Mouse (Mus musculus) myocyte (in vitro differentiated cells): ENCODE data around the gene Hoxc6.

Experiments
- CEBPB ChIP-seq: IDR thresholded peaks from 2 replicates; pipeline ENCODE4 v1.6.1; 2011; ENCODE audit warnings: mild to moderate bottlenecking, moderate library complexity; ENCODE audit not compliant: poor library complexity, insufficient read depth, severe bottlenecking
- E2F4 ChIP-seq: IDR thresholded peaks from one replicate; pipeline ENCODE4 v1.6.1; 2011; ENCODE audit warnings: mild to moderate bottlenecking, control low read depth, moderate library complexity; ENCODE audit not compliant: insufficient read depth
- MAX ChIP-seq: IDR thresholded peaks from one replicate; pipeline ENCODE4 v1.6.1; 2011; ENCODE audit warnings: low read depth, mild to moderate bottlenecking, control low read depth
- MYOD1 ChIP-seq, 3 experiments: IDR thresholded peaks; one replicate each; pipeline ENCODE4 v1.6.1; 2011; ENCODE audit warnings: control low read depth in 2 of 3, low read depth in 2 of 3, mild to moderate bottlenecking in 2 of 3, moderate library complexity in 1 of 3; ENCODE audit not compliant: insufficient read length in 2 of 3, control insufficient read depth in 1 of 3
- MYOG ChIP-seq, 3 experiments: IDR thresholded peaks; one replicate each; pipeline ENCODE4 v1.6.1; 2011; ENCODE audit warnings: control low read depth in 2 of 3, low read depth in 2 of 3, mild to moderate bottlenecking in 2 of 3; ENCODE audit not compliant: insufficient read length in 2 of 3, control insufficient read depth in 1 of 3, insufficient read depth in 1 of 3
- POLR2A ChIP-seq: IDR thresholded peaks from one replicate; pipeline ENCODE4 v1.6.1; 2011; ENCODE audit warnings: low read depth, mild to moderate bottlenecking, control low read depth, moderate library complexity; ENCODE audit not compliant: insufficient read length
- USF1 ChIP-seq: IDR thresholded peaks from one replicate; pipeline ENCODE4 v1.6.1; 2011; ENCODE audit warnings: low read depth, mild to moderate bottlenecking, control low read depth, moderate library complexity

DNA sequence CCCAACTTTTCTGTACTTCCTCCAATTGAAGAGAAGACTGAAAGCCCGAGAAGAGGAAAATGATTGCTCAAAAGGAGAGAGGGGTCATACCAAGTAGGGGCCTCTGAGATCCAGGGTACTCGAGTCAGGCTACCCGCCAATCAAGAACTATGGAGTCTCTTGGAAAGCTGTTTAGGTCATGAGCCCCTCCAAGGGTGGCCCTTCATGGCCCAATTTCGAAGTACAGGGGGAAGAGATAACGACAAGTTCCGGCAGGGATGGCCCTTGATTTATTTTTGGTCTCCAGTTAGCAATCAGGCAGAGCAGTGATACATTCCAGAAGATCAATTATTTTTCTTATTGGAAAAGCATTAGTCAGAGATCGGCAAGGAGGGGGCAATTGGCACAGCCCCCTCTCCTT lies 6.3 kb upstream of the Hoxc6 start:
- TF ChIP-seq POLR2A (no peak), CEBPB (no peak), E2F4 (no peak), MYOD1 (IDR thresholded peaks at IDR 0.05; ENCODE audit: control insufficient read depth in 1 of 3, insufficient read length in 2 of 3, low read depth in 2 of 3) (no peak), USF1 (no peak), MYOG (IDR thresholded peaks at IDR 0.05; ENCODE audit: control insufficient read depth in 1 of 3, insufficient read depth in 1 of 3, insufficient read length in 2 of 3, low read depth in 2 of 3) (no peak), MAX (no peak)
